Mouse (Mus musculus): ENCODE measurements at regions not wholly inside any gene's neighbourhood (a gene's known extent, or its start where the extent isn't known, plus 50 kb on each side); places are given as distances from the start of the nearest gene placed in this dataset.
A peak's percentile ranks its signal among the peaks of the same experiment; 100 is the strongest.
"Not testable (repeated sequence)": the region's sequence is repeated elsewhere in the genome, so short reads cannot be mapped to it uniquely, and the experiment has no call there.

- WGBS: 77% methylated on average over 1 of the region's 1 CpGs
- ATAC-seq (replicated peaks; ENCODE audit: low FRiP score): no peak
- Histone ChIP-seq H3K4me1 (replicated peaks; ENCODE audit: control insufficient read depth, insufficient read depth, low read length) (no peaks in the 10 kb centered on the region), H3K27ac (ENCODE audit: low read depth, low read length) (no peak overlapping the region), H3K4me3 (ENCODE audit: low read depth, low read length) (no peak overlapping the region), H3K9me3 (ENCODE audit: control insufficient read depth, low read length) (peaks cover 2% of the 10 kb centered on the region), H3K4me2 (no peak overlapping the region), H3K36me3 (ENCODE audit: control insufficient read depth, insufficient read depth, low read length) (no peaks in the 10 kb centered on the region), H3K27me3 (replicated peaks; ENCODE audit: control insufficient read depth, insufficient read depth, low read length) (no peaks in the 10 kb centered on the region), H3K9ac (ENCODE audit: low read depth, low read length) (no peak overlapping the region)
- no peak for DNase-seq (ENCODE audit: low spot score)
Measured at GRCm38 (mm10) chr12:114285082-114285481, 741.4 kb downstream of the Adam6a start.

GRCm38 (mm10) chr12:114287041-114287440 lies 743.3 kb downstream of the Adam6a start:
- ATAC-seq (replicated peaks; ENCODE audit: low FRiP score) (no peak), DNase-seq (ENCODE audit: low spot score) (no peak)
- Histone ChIP-seq H3K36me3 (ENCODE audit: control insufficient read depth, insufficient read depth, low read length) (no peaks in the 10 kb centered on the region), H3K27ac (ENCODE audit: low read depth, low read length) (no peak overlapping the region), H3K4me2 (no peak overlapping the region), H3K9me3 (ENCODE audit: control insufficient read depth, low read length) (peaks cover 2% of the 10 kb centered on the region), H3K4me3 (ENCODE audit: low read depth, low read length) (no peak overlapping the region), H3K27me3 (replicated peaks; ENCODE audit: control insufficient read depth, insufficient read depth, low read length) (no peaks in the 10 kb centered on the region), H3K9ac (ENCODE audit: low read depth, low read length) (no peak overlapping the region), H3K4me1 (replicated peaks; ENCODE audit: control insufficient read depth, insufficient read depth, low read length) (no peaks in the 10 kb centered on the region)
- WGBS: 82% methylated on average over 3 of the region's 3 CpGs

- no peak for ATAC-seq (replicated peaks; ENCODE audit: low FRiP score)
- WGBS: 86% methylated on average over 3 of the region's 3 CpGs
Measured at GRCm38 (mm10) chr12:114291083-114291482, 747.4 kb downstream of the Adam6a start.

GRCm38 (mm10) chr12:114299771-114300170 lies 756.1 kb downstream of the Adam6a start:
- Histone ChIP-seq H3K9ac (ENCODE audit: low read depth, low read length) (no peak overlapping the region), H3K27ac (ENCODE audit: low read depth, low read length) (no peak overlapping the region), H3K4me3 (ENCODE audit: low read depth, low read length) (no peak overlapping the region), H3K4me2 (no peak overlapping the region), H3K4me1 (replicated peaks; ENCODE audit: control insufficient read depth, insufficient read depth, low read length) (no peaks in the 10 kb centered on the region), H3K9me3 (ENCODE audit: control insufficient read depth, low read length) (peaks cover 3% of the 10 kb centered on the region; the same call in 1 of the 2 replicates), H3K27me3 (replicated peaks; ENCODE audit: control insufficient read depth, insufficient read depth, low read length) (no peaks in the 10 kb centered on the region), H3K36me3 (ENCODE audit: control insufficient read depth, insufficient read depth, low read length) (no peaks in the 10 kb centered on the region)
- DNase-seq (ENCODE audit: low spot score) (no peak), ATAC-seq (replicated peaks; ENCODE audit: low FRiP score) (no peak)
- 76% methylated on average over 5 of the region's 5 CpGs for WGBS

More at GRCm38 (mm10) chr12:114291083-114291482, 747.4 kb downstream of the Adam6a start:
- no peak overlapping the region for H3K4me3 ChIP-seq (ENCODE audit: low read depth, low read length)
- no peak overlapping the region for H3K4me2 ChIP-seq
- no peaks in the 10 kb centered on the region for H3K36me3 ChIP-seq (ENCODE audit: control insufficient read depth, insufficient read depth, low read length)
- H3K9me3 ChIP-seq (ENCODE audit: control insufficient read depth, low read length): no peaks in the 10 kb centered on the region
- H3K27me3 ChIP-seq (replicated peaks; ENCODE audit: control insufficient read depth, insufficient read depth, low read length): no peaks in the 10 kb centered on the region
- no peak overlapping the region for H3K9ac ChIP-seq (ENCODE audit: low read depth, low read length)
- DNase-seq (ENCODE audit: low spot score): no peak
- no peaks in the 10 kb centered on the region for H3K4me1 ChIP-seq (replicated peaks; ENCODE audit: control insufficient read depth, insufficient read depth, low read length)
- H3K27ac ChIP-seq (ENCODE audit: low read depth, low read length): no peak overlapping the region

- H3K36me3 ChIP-seq (ENCODE audit: control insufficient read depth, insufficient read depth, low read length): no peaks in the 10 kb centered on the region
- no peaks in the 10 kb centered on the region for H3K27me3 ChIP-seq (replicated peaks; ENCODE audit: control insufficient read depth, insufficient read depth, low read length)
- DNase-seq (ENCODE audit: low spot score) (no peak), ATAC-seq (replicated peaks; ENCODE audit: low FRiP score) (no peak)
- peaks cover 3% of the 10 kb centered on the region; the same call in 1 of the 2 replicates for H3K9me3 ChIP-seq (ENCODE audit: control insufficient read depth, low read length)
- no peak overlapping the region for H3K4me2 ChIP-seq
- H3K4me3 ChIP-seq (ENCODE audit: low read depth, low read length): no peak overlapping the region
- H3K9ac ChIP-seq (ENCODE audit: low read depth, low read length): no peak overlapping the region
- H3K4me1 ChIP-seq (replicated peaks; ENCODE audit: control insufficient read depth, insufficient read depth, low read length): no peaks in the 10 kb centered on the region
- no peak overlapping the region for H3K27ac ChIP-seq (ENCODE audit: low read depth, low read length)
- WGBS: 88% methylated on average over 2 of the region's 2 CpGs
Measured at GRCm38 (mm10) chr12:114301728-114302127, 758.0 kb downstream of the Adam6a start.

- H3K4me3 ChIP-seq (ENCODE audit: low read depth, low read length): no peak overlapping the region
- H3K4me1 ChIP-seq (replicated peaks; ENCODE audit: control insufficient read depth, insufficient read depth, low read length): no peaks in the 10 kb centered on the region
- H3K36me3 ChIP-seq (ENCODE audit: control insufficient read depth, insufficient read depth, low read length): no peaks in the 10 kb centered on the region
- H3K9me3 ChIP-seq (ENCODE audit: control insufficient read depth, low read length): no peaks in the 10 kb centered on the region; the same call in 1 of the 2 replicates
- no peak overlapping the region for H3K27ac ChIP-seq (ENCODE audit: low read depth, low read length)
- no peak overlapping the region for H3K4me2 ChIP-seq
- H3K9ac ChIP-seq (ENCODE audit: low read depth, low read length): no peak overlapping the region
- no peaks in the 10 kb centered on the region for H3K27me3 ChIP-seq (replicated peaks; ENCODE audit: control insufficient read depth, insufficient read depth, low read length)
- ATAC-seq (replicated peaks; ENCODE audit: low FRiP score) (no peak), DNase-seq (ENCODE audit: low spot score) (no peak)
Measured at GRCm38 (mm10) chr12:114332552-114332951, 788.8 kb downstream of the Adam6a start.

GRCm38 (mm10) chr12:114366276-114366675 lies 822.6 kb downstream of the Adam6a start:
- H3K4me3 ChIP-seq (ENCODE audit: low read depth, low read length): no peak overlapping the region
- H3K27ac ChIP-seq (ENCODE audit: low read depth, low read length): no peak overlapping the region
- no peaks in the 10 kb centered on the region for H3K36me3 ChIP-seq (ENCODE audit: control insufficient read depth, insufficient read depth, low read length)
- H3K9me3 ChIP-seq (ENCODE audit: control insufficient read depth, low read length): peaks cover 3% of the 10 kb centered on the region; the same call in 1 of the 2 replicates
- WGBS: 51% methylated on average over 3 of the region's 3 CpGs
- no peak overlapping the region for H3K9ac ChIP-seq (ENCODE audit: low read depth, low read length)
- H3K27me3 ChIP-seq (replicated peaks; ENCODE audit: control insufficient read depth, insufficient read depth, low read length): no peaks in the 10 kb centered on the region
- H3K4me2 ChIP-seq: no peak overlapping the region
- ATAC-seq (replicated peaks; ENCODE audit: low FRiP score) (no peak), DNase-seq (ENCODE audit: low spot score) (no peak)
- H3K4me1 ChIP-seq (replicated peaks; ENCODE audit: control insufficient read depth, insufficient read depth, low read length): no peaks in the 10 kb centered on the region

- 20% methylated on average over 34 of the region's 43 CpGs for WGBS
- H3K27ac ChIP-seq (ENCODE audit: low read depth, low read length); H3K9me3 ChIP-seq (ENCODE audit: control insufficient read depth, low read length); H3K36me3 ChIP-seq (ENCODE audit: control insufficient read depth, insufficient read depth, low read length); DNase-seq (ENCODE audit: low spot score); H3K27me3 ChIP-seq (replicated peaks; ENCODE audit: control insufficient read depth, insufficient read depth, low read length); H3K4me1 ChIP-seq (replicated peaks; ENCODE audit: control insufficient read depth, insufficient read depth, low read length); H3K9ac ChIP-seq (ENCODE audit: low read depth, low read length): not testable (repeated sequence)
- Histone ChIP-seq H3K4me2 (peak overlapping the region; percentile 47), H3K4me3 (ENCODE audit: low read depth, low read length) (peak overlapping the region; percentile 32)
- ATAC-seq (replicated peaks; ENCODE audit: low FRiP score): peak; percentile 47; the same call in 1 of the 2 replicates
Measured at GRCm38 (mm10) chr12:114378696-114379350, 835.1 kb downstream of the Adam6a start.

GRCm38 (mm10) chr12:114391447-114391846 lies 847.7 kb downstream of the Adam6a start:
- ATAC-seq (replicated peaks; ENCODE audit: low FRiP score) (no peak), DNase-seq (ENCODE audit: low spot score) (no peak)
- no peak overlapping the region for H3K4me2 ChIP-seq
- H3K9ac ChIP-seq (ENCODE audit: low read depth, low read length): no peak overlapping the region
- H3K9me3 ChIP-seq (ENCODE audit: control insufficient read depth, low read length): 0 out of 2 replicates have a peak, but pooled peaks cover 4% of the 10 kb centered on the region
- no peaks in the 10 kb centered on the region for H3K4me1 ChIP-seq (replicated peaks; ENCODE audit: control insufficient read depth, insufficient read depth, low read length)
- no peak overlapping the region for H3K4me3 ChIP-seq (ENCODE audit: low read depth, low read length)
- H3K27ac ChIP-seq (ENCODE audit: low read depth, low read length): no peak overlapping the region
- H3K27me3 ChIP-seq (replicated peaks; ENCODE audit: control insufficient read depth, insufficient read depth, low read length): no peaks in the 10 kb centered on the region
- WGBS: 73% methylated on average over 2 of the region's 2 CpGs
- no peaks in the 10 kb centered on the region for H3K36me3 ChIP-seq (ENCODE audit: control insufficient read depth, insufficient read depth, low read length)

All from liver, embryonic 11.5 days (tissue).